Mouse (Mus musculus) kidney, postnatal 25 days (tissue): Measurements from ENCODE around the gene Ubn2.
"Not testable (repeated sequence)": the region's sequence is repeated elsewhere in the genome, so short reads cannot be mapped to it uniquely, and the experiment has no call there.

ENCODE experiments used
- DNase-seq, 2 experiments: peaks; one replicate each; pipeline ENCODE4 v3.0.0; 2021; ENCODE audit warnings: mixed read lengths in 2 of 2

The Ubn2 gene

GRCm38 (mm10) chr6:38433261-38434033, at the start of gene Ubn2:
Ubn2 (plus strand) TSS chr6:38433950.
- DNase-seq, result peak; percentile 99

DNA sequence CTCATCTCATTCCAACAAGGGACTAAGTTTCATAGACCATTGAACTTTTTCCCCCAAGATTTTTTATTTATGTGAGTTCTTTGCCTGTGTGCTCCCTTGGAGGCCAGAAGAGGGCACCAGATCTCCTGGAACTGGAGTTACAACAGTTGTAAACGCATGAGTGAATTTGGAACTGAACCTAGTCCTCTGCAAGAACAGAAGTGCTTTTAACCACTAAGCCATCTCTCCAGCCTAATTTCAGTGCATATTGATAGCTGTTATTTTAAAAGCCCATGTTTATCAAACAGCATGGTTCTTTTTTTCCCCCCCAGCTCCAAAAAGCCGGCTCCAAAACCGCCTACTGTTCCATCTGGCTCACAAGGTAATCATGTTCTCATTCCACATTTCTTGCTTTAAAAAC, 44.1 kb upstream of the Ubn2 start:
- DNase-seq, result peak; percentile 36 to 48

GRCm38 (mm10) chr6:38432457-38432856, 1.3 kb upstream of the Ubn2 start:
- peak in 1 of 2 experiments; percentile 36 for DNase-seq

DNA sequence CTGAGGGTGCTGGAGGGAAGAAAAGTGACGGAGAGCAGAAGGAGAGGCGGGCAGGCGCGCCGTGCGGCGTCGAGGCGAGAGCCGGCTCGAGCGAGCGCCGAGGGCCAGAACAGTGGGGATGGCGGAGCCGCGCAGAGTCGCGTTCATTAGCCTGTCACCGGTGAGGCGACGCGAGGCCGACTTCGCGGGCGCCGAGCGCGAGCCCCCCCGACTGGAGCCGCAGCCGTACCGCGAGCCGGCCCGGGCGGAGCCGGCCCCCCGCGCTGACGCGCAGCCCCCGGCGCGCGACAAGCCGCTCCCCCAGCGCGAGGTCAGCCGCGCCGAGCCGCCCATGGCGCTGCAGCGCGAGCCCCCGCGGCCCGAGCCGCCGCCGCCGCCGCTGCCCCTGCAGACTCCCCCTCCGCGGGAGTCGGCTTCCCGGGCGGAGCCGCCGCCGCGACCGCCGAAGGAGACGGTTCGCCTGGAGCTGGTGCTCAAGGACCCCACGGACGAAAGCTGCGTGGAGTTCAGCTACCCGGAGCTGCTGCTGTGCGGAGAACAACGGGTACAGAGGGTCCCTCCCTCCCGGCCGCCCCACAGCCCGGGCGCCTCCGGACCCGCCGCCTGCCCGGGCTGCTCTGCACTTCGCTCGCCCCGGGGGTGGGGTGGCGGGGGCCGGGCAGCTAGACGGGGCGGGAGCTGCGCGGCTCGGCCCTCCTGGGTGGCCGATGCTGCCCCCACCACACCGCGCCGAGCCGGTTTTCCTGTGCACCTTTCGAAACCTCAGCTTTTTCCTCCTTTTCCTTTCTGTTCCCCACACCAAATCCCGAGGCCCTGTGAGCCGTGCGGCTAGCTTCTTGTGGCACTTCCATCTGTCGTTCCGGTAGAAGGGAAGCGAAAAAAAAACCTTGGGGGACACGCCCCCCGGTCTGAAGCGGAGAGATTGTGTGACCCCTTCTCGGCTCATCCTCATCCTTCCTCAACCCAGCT, 589 bp downstream of the Ubn2 start:
- DNase-seq, result peak; percentile 46 to 75

DNA sequence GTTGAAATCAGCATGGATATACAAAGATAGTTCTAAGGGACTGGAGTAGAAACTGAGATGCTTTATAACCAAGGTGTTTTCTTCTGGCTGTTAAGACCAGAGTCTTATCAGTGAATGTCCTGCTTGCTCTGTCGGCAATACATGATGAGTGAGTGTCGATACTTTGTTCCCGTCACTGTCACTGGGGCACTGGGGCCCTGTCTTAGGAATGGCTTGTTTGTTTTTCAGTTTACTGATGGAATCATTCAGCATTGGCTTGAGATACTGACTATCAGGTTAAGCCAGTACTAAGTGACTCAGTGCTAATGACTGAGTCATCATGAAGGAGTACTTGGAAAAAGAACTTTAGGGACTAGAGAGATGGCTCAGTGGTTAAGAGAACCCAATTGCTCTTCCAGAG, 10.1 kb downstream of the Ubn2 start:
- no peak for DNase-seq

- no peak for DNase-seq
These were observed 14.5 kb downstream of the Ubn2 start for GRCm38 (mm10) chr6:38448295-38448694.

GRCm38 (mm10) chr6:38453049-38453448, 19.3 kb downstream of the Ubn2 start:
- no peak for DNase-seq

DNA sequence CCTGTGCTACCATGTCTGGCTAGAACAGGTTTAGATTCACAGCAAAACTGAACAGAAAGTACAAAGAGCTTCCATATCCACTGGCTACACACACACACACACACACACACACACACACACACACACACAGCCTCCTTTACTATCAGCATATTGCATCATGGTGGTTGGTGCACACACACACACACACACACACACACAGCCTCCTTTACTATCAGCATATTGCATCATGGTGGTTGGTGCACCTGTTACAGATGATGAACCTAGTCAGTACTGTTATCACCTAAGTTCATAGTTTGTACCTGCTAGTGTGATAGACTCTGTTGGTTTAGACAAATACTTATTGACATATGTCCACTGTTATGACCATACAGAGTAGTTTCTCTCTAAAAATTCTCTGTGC, 22.7 kb downstream of the Ubn2 start:
- DNase-seq, result not testable (repeated sequence)

GRCm38 (mm10) chr6:38458075-38458474, 24.3 kb downstream of the Ubn2 start:
- no peak for DNase-seq

GRCm38 (mm10) chr6:38469591-38469990, 35.8 kb downstream of the Ubn2 start:
- DNase-seq, result no peak

GRCm38 (mm10) chr6:38481694-38482371, 48.1 kb downstream of the Ubn2 start:
- peak; percentile 34 to 50 for DNase-seq

- peak; percentile 44 to 73 for DNase-seq
These were observed 58.8 kb downstream of the Ubn2 start for GRCm38 (mm10) chr6:38492550-38492949.

GRCm38 (mm10) chr6:38495641-38496040, 61.9 kb downstream of the Ubn2 start:
- no peak for DNase-seq

- no peak for DNase-seq
These were observed 78.3 kb downstream of the Ubn2 start for GRCm38 (mm10) chr6:38512096-38512495.

DNA sequence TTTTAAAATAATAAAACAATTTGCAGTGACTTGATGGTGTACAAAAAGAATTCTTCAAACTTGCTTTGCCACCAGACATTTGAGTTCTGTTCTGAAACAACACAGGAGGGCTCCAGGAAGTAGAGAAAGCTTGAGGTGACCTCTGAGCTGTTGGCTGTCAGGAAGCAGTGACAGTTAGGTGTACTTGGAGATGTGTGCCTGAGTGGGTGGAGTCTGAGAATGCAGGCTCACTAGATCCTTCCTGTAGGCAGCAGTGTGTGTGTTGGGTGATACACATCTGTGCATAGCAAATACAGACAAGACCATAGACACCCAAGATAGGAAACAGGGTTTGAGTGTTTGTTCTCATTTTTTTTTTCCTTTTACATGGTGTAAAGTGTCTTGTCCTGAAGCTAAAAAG, 79.1 kb downstream of the Ubn2 start:
- no peak for DNase-seq

DNA sequence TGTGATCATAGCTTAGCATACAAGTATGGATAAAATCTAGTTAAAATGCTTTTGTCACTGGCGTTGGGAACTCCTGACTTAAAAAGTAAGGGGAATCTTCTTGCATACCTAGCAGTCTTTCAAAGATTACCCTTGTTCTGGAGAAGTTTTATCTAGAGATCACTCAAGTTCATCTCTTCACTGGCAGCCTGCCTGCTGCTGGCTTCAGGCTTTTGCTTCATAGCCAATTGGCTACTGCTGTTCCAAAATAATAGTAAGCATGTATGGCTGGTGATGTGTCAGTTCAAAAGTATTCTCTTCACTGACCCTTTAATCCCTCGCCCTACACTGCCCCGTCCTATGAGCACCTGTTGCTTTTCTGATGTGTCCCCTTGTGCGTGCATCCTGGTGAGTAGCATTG, 81.5 kb downstream of the Ubn2 start:
- DNase-seq, result no peak

DNA sequence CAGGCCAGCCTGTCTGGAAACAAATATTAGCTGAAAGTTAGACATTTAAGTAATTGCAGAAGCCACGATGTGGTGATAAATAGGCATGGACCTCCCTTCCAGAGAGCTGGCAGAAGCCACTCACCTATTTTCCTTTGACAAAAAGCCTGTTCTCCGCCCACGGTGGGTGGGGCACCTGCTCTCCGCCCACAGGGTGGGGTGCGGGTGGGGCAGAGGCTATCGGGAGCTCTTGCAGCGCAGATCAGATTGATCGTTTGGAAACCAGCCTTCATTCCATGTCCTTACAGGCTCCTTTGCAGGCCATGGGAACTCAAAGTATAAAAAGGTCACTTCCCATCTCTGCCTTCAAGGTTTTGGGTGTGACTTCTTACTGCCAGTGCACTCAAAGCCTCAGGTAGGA, 90.1 kb downstream of the Ubn2 start:
- DNase-seq, result no peak

DNA sequence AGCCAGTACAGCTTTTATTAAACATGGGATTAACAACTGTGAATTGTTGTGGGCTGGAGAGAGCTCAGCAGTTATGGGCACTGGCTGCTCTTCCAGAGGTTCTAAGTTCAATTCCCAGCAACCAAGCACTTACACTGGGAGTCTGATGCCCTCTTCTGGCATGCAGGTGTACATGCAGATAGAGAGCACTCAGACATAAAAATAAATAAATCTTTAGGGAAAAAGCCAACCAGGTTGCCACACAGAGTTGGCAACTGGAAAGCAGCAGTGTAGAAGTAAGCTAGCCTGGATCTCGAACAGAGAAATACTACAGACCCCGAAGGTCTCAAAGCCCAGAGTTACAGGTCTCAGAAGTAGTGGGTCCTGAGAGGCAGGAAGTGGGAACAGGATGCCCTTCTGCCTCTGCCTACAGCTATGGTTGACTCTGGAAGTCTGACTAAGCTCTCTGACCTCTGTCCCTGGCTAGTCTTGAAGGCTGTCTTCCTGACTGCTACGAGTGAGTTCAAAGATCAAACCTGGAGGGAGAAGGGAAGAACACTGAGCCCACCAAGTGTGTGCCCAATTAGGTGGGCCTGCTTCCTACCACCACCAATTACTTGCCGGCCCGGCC, 97.6 kb downstream of the Ubn2 start:
- DNase-seq, result peak; percentile 31 to 40

DNA sequence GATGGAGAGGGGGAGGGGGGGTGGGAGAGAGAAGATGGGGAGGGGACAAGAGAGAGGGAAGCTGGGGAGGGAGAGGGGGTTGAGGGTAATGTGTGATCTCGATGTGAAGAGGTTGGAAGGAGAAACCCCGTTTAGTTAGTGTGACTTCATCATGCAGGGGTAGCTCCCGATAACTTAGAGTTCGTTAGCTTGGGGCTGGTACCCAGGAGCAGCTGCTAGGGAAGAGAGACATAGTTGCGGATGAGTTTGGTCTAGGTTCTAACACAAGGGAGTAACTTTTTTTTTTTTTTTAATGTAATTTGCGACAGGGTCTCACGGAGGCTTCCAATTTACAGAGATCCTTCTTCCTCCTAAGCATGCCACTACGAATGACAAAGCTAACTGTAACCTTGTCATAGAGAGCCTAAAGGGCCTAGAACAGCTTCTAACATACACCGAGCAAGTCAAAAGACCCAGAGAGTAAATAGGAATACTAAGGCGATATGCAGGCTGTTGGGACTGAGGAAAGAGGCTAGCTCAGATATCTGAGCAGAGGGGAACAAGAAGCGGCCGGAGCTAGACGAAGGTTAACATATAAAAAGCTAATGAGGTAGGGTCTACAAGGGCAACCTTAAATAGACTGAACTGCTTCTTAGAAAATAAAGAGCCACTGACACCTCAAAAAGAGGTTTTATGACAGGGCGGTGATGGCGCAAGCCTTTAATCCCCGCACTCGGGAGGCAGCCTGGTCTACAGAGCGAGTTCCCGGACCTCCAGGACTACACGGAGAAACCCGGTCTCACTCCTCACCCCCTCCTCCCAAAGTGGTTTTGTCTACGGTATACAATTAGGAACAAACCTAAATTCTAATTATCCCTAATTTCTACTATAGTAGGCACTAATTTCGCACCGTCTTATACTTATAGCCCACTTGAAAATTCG, 99.0 kb downstream of the Ubn2 start:
- DNase-seq, result peak in 1 of 2 experiments; percentile 68

GRCm38 (mm10) chr6:38533428-38534405, 100.0 kb downstream of the Ubn2 start, which contains the start of gene Fmc1:
Fmc1 (plus strand) TSS chr6:38533502.
- DNase-seq, result peak; percentile 96 to 99
